Mouse (Mus musculus) ES-Bruce4 (cell line): ENCODE measurements around the gene Bsn.

Experiments used
- CTCF ChIP-seq: IDR thresholded peaks from one replicate; pipeline ENCODE4 v1.8.1; 2011; ENCODE audit warnings: low read depth, low read length
- EP300 ChIP-seq: IDR thresholded peaks from 2 replicates; pipeline ENCODE4 v1.6.1; 2011; ENCODE audit warnings: low read depth, low read length; ENCODE audit not compliant: insufficient read depth
- POLR2A ChIP-seq: IDR thresholded peaks from one replicate; pipeline ENCODE4 v1.8.1; 2011; ENCODE audit warnings: low read length; ENCODE audit not compliant: insufficient read depth

- no peak for TF ChIP-seq EP300
- TF ChIP-seq CTCF: no peak
- TF ChIP-seq POLR2A: no peak
Measured at GRCm38 (mm10) chr9:108051184-108051930, 138.8 kb downstream of the Bsn start.
